Mouse (Mus musculus) forebrain, embryonic 11.5 days (tissue): ENCODE measurements around the gene Plxna1. TPM values are rescaled to one million over a fixed set of nuclear protein-coding genes. Genes with fewer than 3 reads are reported as not detected.

Source experiments
- ATAC-seq: fragments of 200-750 bp; cut with Nextera tagmentation; replicated peaks from 2 replicates; pipeline ENCODE4 v1.8.0; 2017; ENCODE audit warnings: moderate TSS enrichment; ENCODE audit not compliant: low FRiP score
- DNase-seq: peaks from one replicate; pipeline ENCODE4 v3.0.0-alpha.2; 2017; ENCODE audit warnings: low spot score
- H3K27ac ChIP-seq: fragments of 300-500 bp; sonication (generic); 2 replicates; pipeline ENCODE4 v1.5.1; 2014; ENCODE audit warnings: low read depth, low read length
- H3K27me3 ChIP-seq: fragments of 300-500 bp; sonication (generic); 2 replicates; pipeline ENCODE4 v1.6.1; 2014; ENCODE audit warnings: mild to moderate bottlenecking, low read length, mixed read lengths; ENCODE audit not compliant: control insufficient read depth, insufficient read depth
- H3K36me3 ChIP-seq: fragments of 300-500 bp; sonication (generic); 2 replicates; pipeline ENCODE4 v1.6.1; 2014; ENCODE audit warnings: mild to moderate bottlenecking, low read length, moderate library complexity, mixed read lengths; ENCODE audit not compliant: control insufficient read depth, insufficient read depth
- H3K4me1 ChIP-seq: fragments of 300-500 bp; sonication (generic); replicated peaks from 2 replicates; pipeline ENCODE4 v1.6.1; 2014; ENCODE audit warnings: low read length, mixed read lengths; ENCODE audit not compliant: control insufficient read depth, insufficient read depth
- H3K4me2 ChIP-seq: fragments of 300-500 bp; sonication (generic); 2 replicates; pipeline ENCODE4 v1.6.1; 2014; ENCODE audit warnings: low read depth, mild to moderate bottlenecking, low read length, moderate library complexity, mixed read lengths; ENCODE audit not compliant: severe bottlenecking
- H3K4me3 ChIP-seq: fragments of 300-500 bp; sonication (generic); 2 replicates; pipeline ENCODE4 v1.5.1; 2014; ENCODE audit warnings: low read depth, low read length
- H3K9ac ChIP-seq: fragments of 300-500 bp; sonication (generic); 2 replicates; pipeline ENCODE4 v1.6.1; 2014; ENCODE audit warnings: low read length
- H3K9me3 ChIP-seq: fragments of 300-500 bp; sonication (generic); 2 replicates; pipeline ENCODE4 v1.6.1; 2016; ENCODE audit warnings: low read length, mixed read lengths; ENCODE audit not compliant: control insufficient read depth
- WGBS: fragments of 180-500 bp; shearing (Covaris S2); extraction: QIAGEN DNeasy Blood & Tissue Kit; methylation state at CpG from one replicate; pipeline ENCODE4 v1.1.7; 2014; 5-methylcytosine and 5-hydroxymethylcytosine counted together
- polyA plus RNA-seq: library from polyadenylated mRNA; unstranded; fragments of >200 nt; fragmentation: Nextera tagmentation; extraction: Ambion mirVana; gene quantifications from 2 replicates; pipeline ENCODE4 v1.2.1, GENCODE M21; 2014

Gene Plxna1
- polyA plus RNA-seq, 1 experiment from 2014 or later, result 41.5 TPM

GRCm38 (mm10) chr6:89286286-89286655 lies 76.1 kb downstream of the Plxna1 start:
- no peak overlapping the region for H3K9ac ChIP-seq
- H3K36me3 ChIP-seq, result no peaks in the 10 kb centered on the region; the same call in 1 of the 2 replicates
- ATAC-seq, result no peak; the same call in 1 of the 2 replicates
- H3K4me3 ChIP-seq, result no peak overlapping the region
- WGBS, result 71% methylated on average over 3 of the region's 3 CpGs
- H3K4me2 ChIP-seq, result no peak overlapping the region
- peaks cover 7% of the 10 kb centered on the region; the same call in 1 of the 2 replicates for H3K4me1 ChIP-seq
- H3K9me3 ChIP-seq, result no peaks in the 10 kb centered on the region; the same call in 1 of the 2 replicates
- H3K27me3 ChIP-seq, result no peaks in the 10 kb centered on the region
- DNase-seq, result no peak
- no peak overlapping the region for H3K27ac ChIP-seq

- 55% methylated on average over 9 of the region's 9 CpGs for WGBS
- Histone ChIP-seq H3K9ac (no peak overlapping the region), H3K27ac (no peak overlapping the region)
These were observed 76.7 kb downstream of the Plxna1 start for GRCm38 (mm10) chr6:89285561-89286285.

GRCm38 (mm10) chr6:89285116-89285515 lies 77.3 kb downstream of the Plxna1 start:
- no peak overlapping the region for H3K4me2 ChIP-seq
- no peak overlapping the region for H3K4me3 ChIP-seq
- peaks cover 4% of the 10 kb centered on the region; the same call in 1 of the 2 replicates for H3K4me1 ChIP-seq
- H3K36me3 ChIP-seq, result no peaks in the 10 kb centered on the region; the same call in 1 of the 2 replicates
- no peaks in the 10 kb centered on the region for H3K27me3 ChIP-seq
- H3K9me3 ChIP-seq, result no peaks in the 10 kb centered on the region; the same call in 1 of the 2 replicates
- no peak overlapping the region for H3K9ac ChIP-seq
- ATAC-seq (no peak), DNase-seq (no peak)
- no peak overlapping the region for H3K27ac ChIP-seq

More at GRCm38 (mm10) chr6:89285561-89286285, 76.7 kb downstream of the Plxna1 start:
- DNase-seq (no peak), ATAC-seq (no peak)
- Histone ChIP-seq H3K4me3 (no peak overlapping the region), H3K9me3 (no peaks in the 10 kb centered on the region; the same call in 1 of the 2 replicates), H3K36me3 (no peaks in the 10 kb centered on the region; the same call in 1 of the 2 replicates), H3K4me2 (no peak overlapping the region), H3K4me1 (peaks cover 4% of the 10 kb centered on the region; the same call in 1 of the 2 replicates), H3K27me3 (no peaks in the 10 kb centered on the region)

- no peak for ATAC-seq
- no peak overlapping the region for H3K4me3 ChIP-seq
- no peaks in the 10 kb centered on the region; the same call in 1 of the 2 replicates for H3K9me3 ChIP-seq
- 92% methylated on average over 4 of the region's 4 CpGs for WGBS
- H3K27me3 ChIP-seq, result no peaks in the 10 kb centered on the region
- peaks cover 4% of the 10 kb centered on the region; the same call in 1 of the 2 replicates for H3K4me1 ChIP-seq
- no peak overlapping the region for H3K4me2 ChIP-seq
- H3K36me3 ChIP-seq, result no peaks in the 10 kb centered on the region; the same call in 1 of the 2 replicates
- DNase-seq, result no peak
- H3K27ac ChIP-seq, result no peak overlapping the region
- H3K9ac ChIP-seq, result no peak overlapping the region
These were observed 79.3 kb downstream of the Plxna1 start for GRCm38 (mm10) chr6:89283095-89283494.

- no peak for DNase-seq
- 59% methylated on average over 5 of the region's 5 CpGs for WGBS
These were observed 79.8 kb downstream of the Plxna1 start for GRCm38 (mm10) chr6:89282626-89283025.

GRCm38 (mm10) chr6:89281492-89282332 lies 80.7 kb downstream of the Plxna1 start:
- no peak overlapping the region for H3K4me2 ChIP-seq
- DNase-seq, result no peak

More at GRCm38 (mm10) chr6:89282626-89283025, 79.8 kb downstream of the Plxna1 start:
- Histone ChIP-seq H3K9ac (no peak overlapping the region), H3K4me2 (no peak overlapping the region), H3K4me3 (no peak overlapping the region), H3K36me3 (no peaks in the 10 kb centered on the region; the same call in 1 of the 2 replicates), H3K27me3 (no peaks in the 10 kb centered on the region), H3K9me3 (no peaks in the 10 kb centered on the region; the same call in 1 of the 2 replicates), H3K27ac (no peak overlapping the region), H3K4me1 (peaks cover 4% of the 10 kb centered on the region; the same call in 1 of the 2 replicates)
- ATAC-seq, result no peak

GRCm38 (mm10) chr6:89280555-89280954 lies 81.9 kb downstream of the Plxna1 start:
- Histone ChIP-seq H3K4me2 (no peak overlapping the region), H3K27ac (no peak overlapping the region), H3K4me1 (0 out of 2 replicates have a peak, but pooled peaks cover 2% of the 10 kb centered on the region), H3K36me3 (no peaks in the 10 kb centered on the region; the same call in 1 of the 2 replicates), H3K27me3 (no peaks in the 10 kb centered on the region), H3K4me3 (no peak overlapping the region), H3K9ac (no peak overlapping the region), H3K9me3 (no peaks in the 10 kb centered on the region; the same call in 1 of the 2 replicates)
- no peak for ATAC-seq
- DNase-seq, result no peak
- WGBS, result 82% methylated on average over 4 of the region's 4 CpGs

More at GRCm38 (mm10) chr6:89281492-89282332, 80.7 kb downstream of the Plxna1 start:
- Histone ChIP-seq H3K9me3 (no peaks in the 10 kb centered on the region; the same call in 1 of the 2 replicates), H3K27ac (no peak overlapping the region), H3K27me3 (no peaks in the 10 kb centered on the region), H3K4me1 (peaks cover 2% of the 10 kb centered on the region; the same call in 1 of the 2 replicates), H3K36me3 (no peaks in the 10 kb centered on the region; the same call in 1 of the 2 replicates), H3K9ac (no peak overlapping the region), H3K4me3 (no peak overlapping the region)
- WGBS, result 18% methylated on average over 16 of the region's 16 CpGs
- 0 out of 2 replicates have a peak, but pooled peaks have one; percentile 18 for ATAC-seq

- Histone ChIP-seq H3K27ac (no peak overlapping the region), H3K36me3 (no peaks in the 10 kb centered on the region), H3K9ac (no peak overlapping the region), H3K4me2 (no peak overlapping the region), H3K4me3 (no peak overlapping the region), H3K27me3 (no peaks in the 10 kb centered on the region), H3K4me1 (no peaks in the 10 kb centered on the region), H3K9me3 (no peaks in the 10 kb centered on the region)
- ATAC-seq (no peak), DNase-seq (no peak)
- 83% methylated on average over 10 of the region's 10 CpGs for WGBS
These were observed 90.5 kb downstream of the Plxna1 start for GRCm38 (mm10) chr6:89271731-89272475.
